Mouse (Mus musculus) left cerebral cortex, postnatal 10 days (tissue): ENCODE measurements around the gene Zmym3. TPM values are rescaled to one million over a fixed set of nuclear protein-coding genes. Genes with fewer than 3 reads are reported as not detected.

Experiments used
- DNase-seq, 2 experiments: peaks; one replicate each; pipeline ENCODE4 v3.0.0; 2021 to 2022; ENCODE audit warnings: low spot score in 2 of 2, mixed read lengths in 1 of 2; ENCODE audit errors: extremely low spot score in 1 of 2
- intact Hi-C: fragments of 180-260 bp; cut with DNase I; formaldehyde crosslinking; loops from one replicate; pipeline ENCODE4 v1.15.1; 2025
- total RNA-seq, 2 experiments: library from RNA; stranded (reverse); gene quantifications; 2 replicates each; pipeline ENCODE4 v1.2.3; 2021

Gene Zmym3
- 100 to 1,000 TPM; 152 to 173 TPM for total RNA-seq

- intact Hi-C loops = no loop called here
- no peak for DNase-seq
Observed at GRCm38 (mm10) chrX:101420700-101421095, at the start of gene Zmym3. TSS of gene Zmym3 (minus strand) at chrX:101420849.

- no peak for DNase-seq
- intact Hi-C loops = no loop called here
Observed at GRCm38 (mm10) chrX:101451591-101451990, 30.9 kb upstream of the Zmym3 start.

- no peak for DNase-seq
- intact Hi-C loops = no loop called here
Observed at GRCm38 (mm10) chrX:101451147-101451546, 30.5 kb upstream of the Zmym3 start.

- no peak for DNase-seq
- intact Hi-C loops = no loop called here
Observed at GRCm38 (mm10) chrX:101448886-101449475, 28.3 kb upstream of the Zmym3 start, which contains the start of gene Itgb1bp2. TSS of gene Itgb1bp2 (plus strand) at chrX:101449088.

GRCm38 (mm10) chrX:101429976-101430375, 9.3 kb upstream of the Zmym3 start:
- peak in 1 of 2 experiments; percentile 27 for DNase-seq
- intact Hi-C loops = loop anchor here (10.0 kb wide), 1 partner anchor 125 kb away; no protein-coding TSS in a partner anchor

GRCm38 (mm10) chrX:101429142-101429949, 8.7 kb upstream of the Zmym3 start, which contains the start of gene Nono:
TSS of gene Nono (plus strand) at chrX:101429318.
- intact Hi-C loops = no loop called here
- DNase-seq = peak; percentile 87 to 90

- intact Hi-C loops = no loop called here
- no peak for DNase-seq
Observed at GRCm38 (mm10) chrX:101428785-101429141, 8.1 kb upstream of the Zmym3 start.

- DNase-seq = no peak
- intact Hi-C loops = no loop called here
Observed at GRCm38 (mm10) chrX:101427774-101428173, 7.1 kb upstream of the Zmym3 start.

- no peak for DNase-seq
- intact Hi-C loops = no loop called here
Observed at GRCm38 (mm10) chrX:101423462-101423861, 2.8 kb upstream of the Zmym3 start.

GRCm38 (mm10) chrX:101419725-101420699, 637 bp downstream of the Zmym3 start:
- intact Hi-C loops = loop anchor here (2.0 kb wide), 1 partner anchor 87 kb away; no protein-coding TSS in a partner anchor
- peak; percentile 79 to 93 for DNase-seq

GRCm38 (mm10) chrX:101418946-101419724, 1.5 kb downstream of the Zmym3 start:
- intact Hi-C loops = loop anchor here (2.0 kb wide), 1 partner anchor 86 kb away; no protein-coding TSS in a partner anchor
- DNase-seq = peak; percentile 27 to 83

- intact Hi-C loops = no loop called here
- DNase-seq = no peak
Observed at GRCm38 (mm10) chrX:101396459-101396858, 24.2 kb downstream of the Zmym3 start.

GRCm38 (mm10) chrX:101394341-101394740, 26.3 kb downstream of the Zmym3 start:
- no peak for DNase-seq
- intact Hi-C loops = no loop called here

- peak in 1 of 2 experiments; percentile 30 for DNase-seq
- intact Hi-C loops = no loop called here
Observed at GRCm38 (mm10) chrX:101388866-101389537, 31.6 kb downstream of the Zmym3 start.

- intact Hi-C loops = no loop called here
- no peak for DNase-seq
Observed at GRCm38 (mm10) chrX:101386222-101386621, 34.4 kb downstream of the Zmym3 start.

GRCm38 (mm10) chrX:101384439-101385137, 36.1 kb downstream of the Zmym3 start:
- intact Hi-C loops = no loop called here
- DNase-seq = peak in 1 of 2 experiments; percentile 17

GRCm38 (mm10) chrX:101383455-101383854, 37.2 kb downstream of the Zmym3 start:
- intact Hi-C loops = no loop called here
- DNase-seq = peak in 1 of 2 experiments; percentile 18
